ENCODE assay signal across 1 mouse cellular context in genomic region chr17:28591476-28591875, GRCm38 (mm10).
TF ChIP-seq lines count a peak whose summit lies in the region.

No protein-coding gene starts in this region.

TF ChIP-seq in MEL, 35 proteins besides CTCF, POLR2A, EP300 and RAD21 (continued from another document):
- TF ChIP-seq BHLHE40 (IDR thresholded peaks at IDR 0.05; ENCODE audit: borderline replicate concordance, low read depth, low read length) (peak; percentile 62), TBP (IDR thresholded peaks at IDR 0.05; ENCODE audit: low read depth, low read length) (no peak), TCF12 (IDR thresholded peaks at IDR 0.05; ENCODE audit: low read depth, low read length) (peak; percentile 96), ZMIZ1 (IDR thresholded peaks at IDR 0.05; ENCODE audit: low read depth, low read length) (no peak), POLR2AphosphoS5 (IDR thresholded peaks at IDR 0.05; ENCODE audit: borderline replicate concordance, low read depth, low read length) (no peak), NELFE (IDR thresholded peaks at IDR 0.05; ENCODE audit: low read depth, low read length) (no peak), ELF1 (IDR thresholded peaks at IDR 0.05; ENCODE audit: low read depth, low read length) (no peak), SMC3 (IDR thresholded peaks at IDR 0.05; ENCODE audit: low read depth, low read length) (no peak; the same call in 1 of the 2 replicates)
TF ChIP-seq in MEL: peak in this region for 12.
